Mouse (Mus musculus) bone marrow, adult 2 months (tissue): ENCODE measurements around the gene Ccr7. TPM values are rescaled to one million over a fixed set of nuclear protein-coding genes. Genes with fewer than 3 reads are reported as not detected.

Source experiments
- H3K27ac ChIP-seq: fragments of 200-500 bp; 2 replicates; pipeline ENCODE4 v1.5.1; 2012; ENCODE audit warnings: low read depth, mild to moderate bottlenecking, control low read depth, inconsistent platforms, low read length; ENCODE audit not compliant: control insufficient read depth, poor library complexity, insufficient read depth
- H3K4me1 ChIP-seq: fragments of 200-500 bp; 2 replicates; pipeline ENCODE4 v1.6.1; 2011; ENCODE audit warnings: low read length; ENCODE audit not compliant: control insufficient read depth, insufficient read depth
- H3K4me3 ChIP-seq: fragments of 200-500 bp; replicated peaks from 2 replicates; pipeline ENCODE3; 2011; ENCODE audit warnings: mild to moderate bottlenecking, low read depth, low read length, control low read depth; ENCODE audit not compliant: control insufficient read depth
- CTCF ChIP-seq: fragments of 200-500 bp; IDR thresholded peaks from 2 replicates; pipeline ENCODE4 v1.5.1; 2011; ENCODE audit warnings: low read length, control low read depth; ENCODE audit not compliant: control insufficient read depth, insufficient read depth
- POLR2A ChIP-seq: fragments of 200-500 bp; IDR thresholded peaks from 2 replicates; pipeline ENCODE4 v1.6.1; 2011; ENCODE audit warnings: low read depth, mild to moderate bottlenecking, control low read depth, low read length, borderline replicate concordance; ENCODE audit not compliant: control insufficient read depth
- WGBS: fragments of 180-500 bp; shearing (Covaris S2); methylation state at CpG from one replicate; pipeline ENCODE4 v1.1.7; 2018; 5-methylcytosine and 5-hydroxymethylcytosine counted together
- polyA plus RNA-seq: library from polyadenylated mRNA; stranded (reverse); fragments of >200 nt; gene quantifications from 2 replicates; pipeline ENCODE4 v1.2.4, GENCODE M21; 2011; ENCODE audit warnings: low replicate concordance; ENCODE audit not compliant: missing spikeins, insufficient read depth, insufficient read length

Gene Ccr7
- polyA plus RNA-seq, 1 experiment, result 9.7 TPM

- H3K4me3 ChIP-seq, result no peak overlapping the region
- WGBS, result 86% methylated on average over 14 of the region's 14 CpGs
- no peak for TF ChIP-seq CTCF
- no peak for TF ChIP-seq POLR2A
Measured at GRCm38 (mm10) chr11:99121218-99121631, 33.7 kb downstream of the Ccr7 start.

GRCm38 (mm10) chr11:99120524-99121217, 34.2 kb downstream of the Ccr7 start:
- Histone ChIP-seq H3K27ac (no peak overlapping the region), H3K4me1 (no peaks in the 10 kb centered on the region), H3K4me3 (no peak overlapping the region)
- WGBS, result 85% methylated on average over 20 of the region's 20 CpGs
- TF ChIP-seq POLR2A, result no peak
- no peak for TF ChIP-seq CTCF

More at GRCm38 (mm10) chr11:99121218-99121631, 33.7 kb downstream of the Ccr7 start:
- no peaks in the 10 kb centered on the region for H3K4me1 ChIP-seq
- no peak overlapping the region for H3K27ac ChIP-seq

GRCm38 (mm10) chr11:99118963-99119362, 35.9 kb downstream of the Ccr7 start:
- H3K27ac ChIP-seq, result no peak overlapping the region

GRCm38 (mm10) chr11:99118420-99118819, 36.5 kb downstream of the Ccr7 start:
- Histone ChIP-seq H3K4me1 (no peaks in the 10 kb centered on the region), H3K27ac (no peak overlapping the region), H3K4me3 (no peak overlapping the region)
- WGBS, result 85% methylated on average over 1 of the region's 1 CpGs
- TF ChIP-seq POLR2A, result no peak
- no peak for TF ChIP-seq CTCF

More at GRCm38 (mm10) chr11:99118963-99119362, 35.9 kb downstream of the Ccr7 start:
- Histone ChIP-seq H3K4me3 (no peak overlapping the region), H3K4me1 (no peaks in the 10 kb centered on the region)
- 79% methylated on average over 7 of the region's 7 CpGs for WGBS
- no peak for TF ChIP-seq CTCF
- no peak for TF ChIP-seq POLR2A

GRCm38 (mm10) chr11:99117907-99118306, 37.0 kb downstream of the Ccr7 start:
- Histone ChIP-seq H3K4me3 (no peak overlapping the region), H3K4me1 (no peaks in the 10 kb centered on the region), H3K27ac (no peak overlapping the region)
- WGBS, result 83% methylated on average over 7 of the region's 7 CpGs
- no peak for TF ChIP-seq POLR2A
- no peak for TF ChIP-seq CTCF

GRCm38 (mm10) chr11:99115940-99116339, 38.9 kb downstream of the Ccr7 start:
- Histone ChIP-seq H3K27ac (no peak overlapping the region), H3K4me3 (no peak overlapping the region), H3K4me1 (no peaks in the 10 kb centered on the region)
- 26% methylated on average over 6 of the region's 6 CpGs for WGBS
- no peak for TF ChIP-seq CTCF
- no peak for TF ChIP-seq POLR2A

- TF ChIP-seq CTCF (no peak), POLR2A (no peak)
- WGBS, result 79% methylated on average over 3 of the region's 3 CpGs
- Histone ChIP-seq H3K4me1 (no peaks in the 10 kb centered on the region), H3K4me3 (no peak overlapping the region), H3K27ac (no peak overlapping the region)
Measured at GRCm38 (mm10) chr11:99113111-99113510, 41.8 kb downstream of the Ccr7 start.

GRCm38 (mm10) chr11:99112700-99113099, 42.2 kb downstream of the Ccr7 start:
- no peaks in the 10 kb centered on the region for H3K4me1 ChIP-seq
- no peak overlapping the region for H3K4me3 ChIP-seq
- no peak overlapping the region for H3K27ac ChIP-seq
- TF ChIP-seq CTCF (no peak), POLR2A (no peak)
- WGBS, result 58% methylated on average over 5 of the region's 5 CpGs
